Mouse (Mus musculus) right cerebral cortex, postnatal 4 days (tissue): ENCODE measurements at regions not wholly inside any gene's neighbourhood (a gene's known extent, or its start where the extent isn't known, plus 50 kb on each side); places are given as distances from the start of the nearest gene placed in this dataset.

ENCODE experiments used
- DNase-seq: peaks from one replicate; pipeline ENCODE4 v3.0.0-alpha.2; 2022

- no peak for DNase-seq
Observed at GRCm38 (mm10) chr16:55421569-55422342, 124.0 kb upstream of the Zpld1 start.

- DNase-seq: no peak
Observed at GRCm38 (mm10) chr16:55420876-55421568, 123.2 kb upstream of the Zpld1 start.

- no peak for DNase-seq
Observed at GRCm38 (mm10) chr16:55418871-55419270, 121.1 kb upstream of the Zpld1 start.

- DNase-seq: no peak
Observed at GRCm38 (mm10) chr16:55400818-55401217, 103.0 kb upstream of the Zpld1 start.

- DNase-seq: no peak
Observed at GRCm38 (mm10) chr16:55394864-55395263, 97.1 kb upstream of the Zpld1 start.

- DNase-seq: peak; percentile 2
Observed at GRCm38 (mm10) chr16:55390400-55390799, 92.6 kb upstream of the Zpld1 start.

GRCm38 (mm10) chr16:55379996-55380395, 82.2 kb upstream of the Zpld1 start:
- no peak for DNase-seq

- no peak for DNase-seq
Observed at GRCm38 (mm10) chr16:55379189-55379588, 81.4 kb upstream of the Zpld1 start.

- DNase-seq: no peak
Observed at GRCm38 (mm10) chr16:55378701-55379100, 80.9 kb upstream of the Zpld1 start.

GRCm38 (mm10) chr16:55375922-55376321, 78.1 kb upstream of the Zpld1 start:
- DNase-seq: no peak

GRCm38 (mm10) chr16:55357686-55358085, 59.9 kb upstream of the Zpld1 start:
- no peak for DNase-seq

GRCm38 (mm10) chr16:55356097-55356496, 58.3 kb upstream of the Zpld1 start:
- DNase-seq: no peak
